Mouse (Mus musculus): ENCODE measurements around the gene Mrpl28. TPM values are rescaled to one million over a fixed set of nuclear protein-coding genes. Genes with fewer than 3 reads are reported as not detected.
"Not testable (repeated sequence)": the region's sequence is repeated elsewhere in the genome, so short reads cannot be mapped to it uniquely, and the experiment has no call there.

Mrpl28 gene
- total RNA-seq (2014; fragmentation: Nextera tagmentation) (61.7 and 90.4 TPM in 2 replicates), total RNA-seq (2017) (47.1 and 68.9 TPM in 2 replicates)

DNA sequence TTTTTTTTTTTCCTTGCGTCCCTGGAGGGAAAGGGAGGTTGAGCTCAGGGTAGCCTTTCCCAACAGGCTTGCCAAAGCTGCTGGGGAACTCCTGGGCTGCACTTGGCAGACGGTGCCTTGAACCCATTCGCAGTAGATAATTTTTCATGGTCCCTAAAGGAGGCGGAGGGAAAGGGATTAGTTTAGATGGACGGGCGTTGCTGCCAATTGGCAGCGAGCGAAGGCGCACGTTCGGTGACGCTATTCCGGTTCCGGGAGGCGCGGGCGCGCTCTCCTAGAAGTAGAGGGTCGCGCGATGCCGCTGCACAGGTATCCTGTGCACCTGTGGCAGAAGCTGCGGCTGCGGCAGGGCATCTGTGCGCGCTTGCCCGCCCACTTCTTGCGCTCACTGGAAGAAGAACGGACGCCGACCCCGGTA lies at the start of gene Mrpl28:
Gene Mrpl28 (plus strand): TSS at position 234 of the 418 bp plus-strand sequence.
- ATAC-seq (replicated peaks; ENCODE audit: poor library complexity, severe bottlenecking), result peak; percentile 86

DNA sequence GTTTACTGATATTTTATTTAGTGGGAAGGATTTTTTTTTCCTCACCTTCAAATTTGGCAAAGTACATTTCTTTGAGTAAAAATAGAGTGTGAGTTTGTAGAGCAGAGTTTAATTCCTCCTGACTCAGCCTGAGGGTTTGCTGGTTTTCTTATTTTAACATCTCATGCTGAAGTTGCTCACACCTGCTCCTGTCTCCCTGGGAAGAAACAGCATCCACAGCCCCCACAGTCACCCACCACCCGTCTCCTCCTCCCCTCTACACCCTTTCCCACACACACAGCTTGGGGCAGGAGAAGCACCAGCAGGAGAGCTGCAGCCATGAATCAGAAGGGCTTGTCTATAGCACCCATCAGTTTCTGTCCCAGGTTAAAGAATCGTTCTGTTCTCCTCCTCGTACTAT lies 48.1 kb upstream of the Mrpl28 start:
- ATAC-seq (replicated peaks; ENCODE audit: poor library complexity, severe bottlenecking), result no peak

DNA sequence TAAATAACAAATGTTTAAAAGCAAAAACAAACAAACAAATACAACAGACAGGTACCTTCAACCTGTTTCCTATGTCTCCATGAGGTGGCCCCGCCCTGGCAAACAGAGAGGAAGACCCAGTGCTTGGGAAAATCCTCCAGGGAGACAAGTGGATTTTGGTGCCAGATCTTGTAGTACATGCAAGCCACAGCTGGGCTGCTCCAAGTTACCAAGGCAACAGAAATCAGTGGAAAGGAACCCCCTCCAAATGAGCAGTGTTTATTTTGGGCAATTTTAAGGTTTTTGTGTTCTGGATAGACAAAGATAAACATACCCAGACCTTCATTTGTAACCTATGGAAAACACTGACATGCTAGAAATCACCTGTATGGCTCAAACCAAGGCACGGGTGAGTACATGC lies 44.4 kb upstream of the Mrpl28 start:
- ATAC-seq (replicated peaks; ENCODE audit: poor library complexity, severe bottlenecking), result no peak

DNA sequence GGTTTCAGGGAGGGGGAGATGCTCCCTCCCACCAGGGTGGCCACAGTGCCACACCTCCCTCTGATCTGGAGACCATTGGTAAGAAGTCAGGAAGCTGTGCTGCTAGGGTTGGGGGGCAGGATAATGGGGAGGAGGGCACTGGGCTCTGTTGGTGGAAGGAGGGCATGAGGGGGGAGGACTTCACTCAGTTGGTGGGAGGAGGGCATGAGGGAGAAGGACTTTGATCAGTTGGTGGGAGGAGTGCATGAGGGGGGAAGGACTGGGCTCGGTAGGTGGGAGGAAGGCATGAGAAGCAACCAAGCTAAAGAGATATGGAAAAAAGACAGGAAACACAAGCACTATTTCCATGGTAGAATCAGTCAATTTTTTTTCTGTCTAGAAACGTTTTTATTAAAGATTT lies 42.4 kb upstream of the Mrpl28 start:
- no peak for ATAC-seq (replicated peaks; ENCODE audit: poor library complexity, severe bottlenecking)

DNA sequence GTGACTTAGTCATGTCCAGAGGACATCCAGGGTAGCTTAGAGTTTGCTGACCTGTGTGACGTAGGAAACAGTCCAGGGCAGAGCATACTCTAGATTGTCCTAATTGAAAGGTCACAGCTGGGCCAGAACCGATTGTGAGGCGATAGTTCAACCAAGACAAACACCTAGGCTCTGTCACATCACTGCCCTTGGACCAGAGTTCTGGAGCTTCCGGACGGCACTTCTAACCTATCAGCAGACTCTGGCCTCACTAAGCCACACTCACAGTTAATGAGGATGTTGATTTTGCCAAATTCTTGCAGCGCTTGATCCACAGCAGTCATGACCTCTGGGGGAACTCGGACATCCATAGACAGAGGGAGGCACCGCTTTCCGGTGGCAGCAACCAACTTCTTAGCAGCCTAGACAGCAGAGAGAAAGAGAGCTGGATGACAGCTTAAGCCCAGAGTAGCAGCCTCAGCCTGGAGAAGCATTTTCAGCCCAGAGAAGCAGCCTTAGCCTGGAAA lies 36.2 kb upstream of the Mrpl28 start:
- ATAC-seq (replicated peaks; ENCODE audit: poor library complexity, severe bottlenecking), result no peak

DNA sequence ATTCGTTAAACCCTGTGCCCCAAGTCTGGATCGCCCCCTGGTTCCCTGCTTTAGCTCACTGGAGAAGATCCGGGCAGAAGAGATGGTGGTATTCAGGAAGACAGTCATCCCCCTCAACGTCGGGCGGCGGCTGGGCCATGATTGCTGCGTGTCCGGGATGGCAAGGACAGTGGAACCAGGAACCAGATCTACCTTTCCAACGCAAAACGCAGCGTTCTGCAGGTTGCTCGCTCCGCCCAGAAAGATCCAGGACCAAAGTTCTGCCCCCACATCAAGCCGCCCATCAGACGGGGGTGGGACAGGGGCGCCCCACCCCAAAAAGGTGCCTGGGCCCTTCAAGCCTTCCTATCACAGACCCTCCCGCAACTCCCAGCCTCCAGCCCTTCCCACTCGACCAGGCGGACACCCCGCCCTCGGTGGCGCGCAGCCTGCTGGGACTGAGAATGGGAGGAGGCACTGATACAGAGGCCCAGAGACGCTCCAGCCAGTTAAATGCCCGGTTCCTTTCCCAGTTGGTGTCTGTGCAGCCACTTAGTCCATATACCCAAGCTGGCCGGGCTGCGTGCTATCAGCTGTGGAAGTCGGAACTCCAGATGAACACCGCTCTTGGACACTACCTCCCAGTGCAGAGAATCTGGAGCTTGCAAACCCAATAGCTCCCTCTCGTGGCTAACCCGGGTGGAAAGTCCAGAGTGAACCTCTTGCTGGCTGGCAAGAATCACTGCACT lies 33.2 kb upstream of the Mrpl28 start, which contains the start of gene Decr2:
Gene Decr2 (minus strand): TSS at position 433 of the 728 bp plus-strand sequence.
- peak; percentile 88 for ATAC-seq (replicated peaks; ENCODE audit: poor library complexity, severe bottlenecking)

DNA sequence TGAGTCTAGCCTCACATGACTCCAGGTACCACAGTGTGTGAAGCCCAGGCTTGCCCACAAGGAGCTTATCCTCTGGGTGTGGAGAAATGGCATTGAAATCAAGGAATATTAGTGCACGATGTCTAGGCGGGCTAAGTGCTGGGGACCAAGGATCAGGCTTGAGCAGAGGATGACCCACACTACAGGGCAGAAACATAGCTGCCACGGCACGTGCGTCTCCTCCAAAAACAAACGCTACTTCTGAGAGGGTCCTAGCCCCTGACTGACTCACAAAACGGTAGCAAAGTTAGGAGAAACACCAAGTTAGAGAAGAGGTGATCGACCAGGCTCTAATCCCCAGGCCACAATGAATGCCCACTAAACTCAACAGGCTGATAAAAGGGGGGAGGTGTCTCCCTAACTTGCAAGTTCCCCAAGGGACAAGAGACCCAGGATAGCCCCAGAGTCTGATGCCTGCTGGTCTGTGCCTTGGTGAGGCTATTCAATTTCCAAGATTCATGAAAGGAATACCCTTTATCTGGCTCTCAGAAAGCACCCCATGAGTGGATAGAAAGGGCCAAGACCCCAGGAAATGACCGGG lies 28.7 kb upstream of the Mrpl28 start:
- ATAC-seq (replicated peaks; ENCODE audit: poor library complexity, severe bottlenecking), result no peak

DNA sequence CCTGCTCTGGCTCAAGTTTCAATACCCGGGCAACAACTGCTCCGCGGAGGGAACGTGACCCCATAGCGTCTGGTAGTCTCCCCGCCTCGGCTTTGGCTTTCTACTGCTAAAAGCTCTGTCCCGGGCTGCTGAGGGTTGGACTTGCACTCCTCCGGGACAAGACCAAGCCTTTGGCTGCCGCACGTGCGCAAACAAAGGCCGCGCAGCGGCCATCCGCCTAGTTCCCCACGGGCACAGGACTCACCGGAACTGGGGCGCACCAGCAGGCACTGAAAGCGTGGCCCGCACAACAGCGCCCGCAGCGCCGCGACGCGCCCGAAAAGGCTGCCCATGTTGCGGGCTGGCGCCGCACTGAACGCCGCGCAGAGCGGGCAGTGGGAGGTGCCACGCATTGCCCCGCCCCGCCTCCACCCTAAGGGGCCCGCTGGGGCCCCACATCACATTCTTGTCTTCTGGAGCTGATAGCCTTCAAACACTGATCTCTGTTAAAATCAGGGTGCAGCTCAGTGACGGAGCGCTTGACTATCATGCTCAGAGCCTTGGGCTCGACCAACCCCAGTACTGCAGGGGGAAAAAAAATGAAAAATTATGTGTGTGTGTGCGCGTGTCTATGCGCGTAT lies 28.1 kb upstream of the Mrpl28 start, which contains the start of gene Nme4:
Gene Nme4 (minus strand): TSS at position 482 of the 620 bp plus-strand sequence.
- ATAC-seq (replicated peaks; ENCODE audit: poor library complexity, severe bottlenecking), result peak; percentile 75

DNA sequence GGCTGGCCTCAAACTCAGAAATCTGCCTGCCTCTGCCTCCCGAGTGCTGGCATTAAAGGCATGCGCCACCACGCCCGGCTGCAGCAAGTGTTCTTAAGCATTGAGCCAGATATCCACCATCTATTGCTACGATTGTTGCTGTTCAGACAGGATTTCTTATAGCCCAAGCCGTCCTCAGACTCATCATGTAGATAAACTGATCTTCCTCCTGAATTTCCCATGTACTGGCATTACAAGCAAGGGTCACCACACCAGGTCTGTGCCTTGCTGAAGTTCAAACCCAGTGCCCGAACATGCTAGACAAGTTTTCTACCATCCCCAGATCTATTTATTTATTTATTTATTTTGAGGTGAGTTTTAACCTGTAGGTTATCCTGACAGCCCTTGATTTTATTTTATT lies 24.8 kb upstream of the Mrpl28 start:
- ATAC-seq (replicated peaks; ENCODE audit: poor library complexity, severe bottlenecking), result no peak

DNA sequence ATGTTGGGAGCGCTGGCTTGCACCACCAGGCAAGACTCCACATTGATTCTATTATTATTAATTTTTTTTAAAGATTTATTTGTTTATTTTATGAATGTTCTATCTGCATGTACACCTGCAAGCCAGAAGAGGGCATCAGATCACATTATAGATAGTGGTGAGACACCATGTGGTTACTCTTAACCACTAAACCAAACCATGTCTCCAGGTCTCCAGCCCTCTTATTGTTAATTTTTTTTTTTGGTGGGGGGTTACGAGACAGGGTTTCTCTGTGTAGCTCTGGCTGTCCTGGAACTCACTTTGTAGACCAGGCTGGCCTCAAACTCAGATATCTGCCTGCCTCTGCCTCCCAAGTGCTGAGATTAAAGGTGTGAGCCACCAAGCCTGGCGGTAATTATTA lies 24.0 kb upstream of the Mrpl28 start:
- ATAC-seq (replicated peaks; ENCODE audit: poor library complexity, severe bottlenecking), result not testable (repeated sequence)

DNA sequence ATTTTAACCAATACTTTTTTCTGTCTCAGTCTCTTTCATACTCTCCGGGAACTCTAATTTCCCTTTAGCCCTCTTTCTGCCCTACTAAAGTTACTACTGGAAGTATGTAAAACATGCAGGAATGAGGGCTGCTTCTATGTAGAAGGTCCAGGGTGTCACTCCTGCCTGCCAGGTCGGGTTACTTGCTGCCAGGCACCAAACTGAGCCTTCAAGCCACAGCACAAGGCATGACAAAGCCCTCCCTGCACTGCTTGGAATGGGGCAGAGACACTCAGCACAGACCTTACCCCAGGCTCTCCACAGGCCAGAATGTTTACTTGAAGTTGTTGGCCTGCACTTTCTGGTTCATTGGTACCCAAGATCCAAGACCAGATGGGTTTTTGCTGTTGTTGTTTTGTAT lies 23.1 kb upstream of the Mrpl28 start:
- no peak for ATAC-seq (replicated peaks; ENCODE audit: poor library complexity, severe bottlenecking)

DNA sequence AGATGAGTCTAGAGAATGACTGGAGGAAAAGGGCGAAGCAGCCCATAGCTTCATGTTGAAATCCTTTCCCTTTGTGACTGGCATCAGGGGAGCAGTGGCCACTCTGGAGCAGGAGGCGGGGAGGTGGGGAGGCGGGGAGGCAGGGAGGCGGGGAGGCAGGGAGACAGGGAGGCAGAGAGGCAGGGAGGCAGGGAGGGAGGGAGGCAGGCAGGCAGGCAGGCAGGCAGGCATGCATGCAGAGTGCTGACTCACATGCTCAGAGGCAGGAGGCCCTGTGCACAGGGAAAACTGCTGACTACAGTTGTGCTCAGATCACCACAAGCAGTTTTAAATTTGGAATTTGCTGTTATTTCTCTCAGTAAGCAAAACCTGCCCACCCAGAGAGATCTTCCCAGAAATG lies 21.8 kb upstream of the Mrpl28 start:
- no peak for ATAC-seq (replicated peaks; ENCODE audit: poor library complexity, severe bottlenecking)

DNA sequence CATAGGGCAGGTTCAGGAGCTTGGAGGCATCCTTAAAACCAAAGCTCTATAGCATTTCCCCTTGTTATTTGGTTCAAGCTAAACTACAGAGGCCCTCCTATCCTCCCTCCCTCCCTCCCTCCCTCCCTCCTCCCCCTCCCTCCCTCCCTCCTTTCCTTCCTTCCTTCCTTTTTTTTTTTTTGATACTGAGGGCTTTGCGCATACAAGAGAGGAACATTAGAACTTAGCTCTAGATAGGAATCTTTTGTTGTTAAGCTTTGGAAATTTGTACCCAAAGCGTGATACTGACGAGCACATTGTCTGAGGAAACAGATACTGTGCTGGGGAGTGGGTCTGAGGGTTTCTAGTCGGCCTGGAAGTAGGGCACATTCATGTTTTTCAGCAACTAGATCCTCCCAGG lies 17.7 kb upstream of the Mrpl28 start:
- ATAC-seq (replicated peaks; ENCODE audit: poor library complexity, severe bottlenecking), result no peak

DNA sequence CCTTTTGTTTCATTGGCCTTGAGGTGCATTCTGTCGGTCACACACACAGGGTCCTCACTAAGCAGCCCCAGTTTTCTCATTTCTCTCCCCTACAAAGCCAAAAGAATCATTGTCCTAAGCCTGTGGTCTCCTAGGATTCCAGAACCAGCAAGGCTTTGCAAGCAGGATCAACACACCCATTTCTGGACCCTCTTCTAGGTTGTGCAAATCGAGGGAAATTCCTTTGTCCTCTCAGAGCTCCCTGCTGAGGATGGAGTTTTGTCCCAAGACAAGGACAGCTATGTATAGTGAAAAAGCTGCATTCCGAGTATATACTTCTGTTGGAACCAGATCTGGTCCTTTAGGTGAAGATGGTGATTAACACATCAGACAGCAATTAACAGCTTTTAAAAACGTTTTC lies 13.1 kb upstream of the Mrpl28 start:
- no peak for ATAC-seq (replicated peaks; ENCODE audit: poor library complexity, severe bottlenecking)

DNA sequence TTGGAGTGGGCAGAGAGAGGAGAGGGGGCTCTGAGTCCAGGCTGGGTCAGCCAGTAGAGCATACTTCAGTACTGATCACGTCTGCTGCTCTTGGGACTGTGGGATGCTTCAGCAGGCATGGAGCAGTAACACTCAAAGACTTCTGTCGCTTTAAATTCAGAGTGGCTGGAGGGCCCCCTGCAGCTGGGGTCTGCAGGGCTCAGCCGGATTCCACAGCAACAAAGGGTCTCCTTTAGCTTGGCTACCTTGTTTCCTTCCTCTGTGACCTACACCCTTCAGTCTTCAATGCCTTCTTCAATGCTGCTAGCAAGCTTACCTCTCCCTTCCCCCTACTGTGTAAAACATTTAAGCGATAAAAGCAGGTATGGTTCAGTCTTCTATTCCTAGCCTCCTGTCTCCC lies 12.3 kb upstream of the Mrpl28 start:
- no peak for ATAC-seq (replicated peaks; ENCODE audit: poor library complexity, severe bottlenecking)

DNA sequence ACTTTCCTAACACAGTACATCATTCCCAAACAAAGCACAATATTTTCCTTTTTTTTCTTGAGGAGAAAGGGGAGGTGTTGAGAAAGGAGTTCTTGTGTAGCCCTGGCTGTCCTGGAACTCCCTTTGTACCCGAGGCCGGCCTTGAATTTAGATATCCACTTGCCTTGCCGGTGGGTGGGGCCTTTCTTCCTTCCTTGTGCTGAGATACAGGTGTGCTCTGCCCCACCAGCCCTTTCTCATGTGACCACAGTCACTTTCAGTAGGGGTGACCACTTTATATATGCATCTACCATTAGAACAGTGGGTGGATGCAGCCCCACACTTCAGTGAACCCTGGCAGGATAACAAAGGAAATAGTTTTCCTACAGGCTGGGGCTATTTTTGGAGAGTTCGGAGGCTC lies 11.6 kb upstream of the Mrpl28 start:
- ATAC-seq (replicated peaks; ENCODE audit: poor library complexity, severe bottlenecking), result no peak

DNA sequence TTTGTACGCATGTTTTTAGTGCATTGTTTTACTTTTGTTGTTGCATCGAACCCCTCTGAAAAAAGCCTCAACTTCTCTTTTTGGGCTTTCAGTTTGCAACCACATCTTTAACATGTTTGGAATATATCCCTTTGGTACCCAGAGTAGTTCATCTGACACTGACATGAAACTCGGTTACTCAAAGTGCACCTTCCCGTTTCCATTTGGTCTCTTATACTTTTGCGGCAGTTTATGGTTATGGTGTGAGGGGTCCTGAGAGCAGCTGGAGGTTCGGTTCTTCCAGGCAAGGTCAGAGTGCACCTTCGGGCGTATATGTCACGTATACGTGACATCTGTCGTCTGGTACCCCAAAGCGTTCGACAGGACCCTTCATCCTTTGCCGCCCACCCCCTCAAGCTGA lies 10.5 kb upstream of the Mrpl28 start:
- ATAC-seq (replicated peaks; ENCODE audit: poor library complexity, severe bottlenecking), result peak; percentile 51

DNA sequence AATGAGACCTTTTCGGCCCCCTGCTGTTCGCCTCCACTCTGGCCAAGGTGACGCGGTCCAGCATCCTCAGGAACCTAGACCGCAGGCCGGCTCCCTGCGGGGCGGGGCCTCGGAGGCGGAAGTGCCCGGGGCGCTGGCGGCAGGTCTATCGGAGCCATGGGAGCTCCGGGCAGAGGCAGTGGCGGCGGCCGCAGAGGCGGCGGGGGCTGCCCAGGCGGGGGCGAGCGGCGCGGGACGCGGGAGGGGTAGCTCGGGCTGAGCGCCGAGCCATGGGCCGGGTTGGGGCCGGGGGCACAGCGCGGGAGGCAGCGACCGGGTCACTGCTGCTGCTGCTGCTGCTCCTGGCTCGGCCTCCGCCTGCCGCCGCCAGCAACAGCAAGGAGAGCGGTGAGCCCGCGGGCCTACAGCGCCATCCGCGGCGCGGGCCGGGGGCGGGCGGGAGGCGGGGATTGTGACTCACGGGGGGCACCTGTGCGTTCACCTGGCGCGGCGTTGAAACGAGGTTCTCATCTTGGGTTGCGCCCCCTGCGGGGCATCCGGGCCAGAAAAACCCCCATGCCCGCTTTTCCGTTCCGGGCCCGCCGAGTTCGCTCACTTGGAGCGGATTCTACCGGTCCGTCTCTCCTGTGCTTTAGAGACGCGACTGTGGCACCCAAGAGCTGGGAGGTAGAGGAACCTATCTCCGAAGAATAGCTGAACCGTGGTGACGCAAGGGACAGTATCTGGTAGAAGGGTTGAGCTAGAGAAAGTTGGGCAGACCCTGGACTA lies 9.9 kb upstream of the Mrpl28 start, which contains the start of gene Tmem8:
Gene Tmem8 (plus strand): TSS at position 119 of the 768 bp plus-strand sequence.
- peak; percentile 92 for ATAC-seq (replicated peaks; ENCODE audit: poor library complexity, severe bottlenecking)

DNA sequence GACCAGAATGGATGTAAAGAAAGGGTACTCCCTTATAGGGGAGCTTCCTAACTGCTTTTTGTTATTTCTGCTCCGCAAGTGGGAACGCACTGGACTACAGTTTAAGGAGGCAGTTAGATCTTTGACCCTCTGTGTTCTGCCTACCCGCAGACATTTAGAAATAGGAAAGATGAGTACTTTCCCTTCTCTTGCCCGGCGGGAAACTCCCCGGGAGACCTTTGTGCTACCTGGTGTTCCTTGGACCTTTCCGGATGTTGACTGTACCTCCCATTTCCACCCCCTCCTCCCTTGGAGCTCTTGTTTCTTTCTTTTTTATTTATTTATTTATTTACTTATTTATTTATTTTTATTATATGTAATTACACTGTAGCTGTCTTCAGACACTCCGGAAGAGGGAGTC lies 9.2 kb upstream of the Mrpl28 start:
- ATAC-seq (replicated peaks; ENCODE audit: poor library complexity, severe bottlenecking), result no peak

DNA sequence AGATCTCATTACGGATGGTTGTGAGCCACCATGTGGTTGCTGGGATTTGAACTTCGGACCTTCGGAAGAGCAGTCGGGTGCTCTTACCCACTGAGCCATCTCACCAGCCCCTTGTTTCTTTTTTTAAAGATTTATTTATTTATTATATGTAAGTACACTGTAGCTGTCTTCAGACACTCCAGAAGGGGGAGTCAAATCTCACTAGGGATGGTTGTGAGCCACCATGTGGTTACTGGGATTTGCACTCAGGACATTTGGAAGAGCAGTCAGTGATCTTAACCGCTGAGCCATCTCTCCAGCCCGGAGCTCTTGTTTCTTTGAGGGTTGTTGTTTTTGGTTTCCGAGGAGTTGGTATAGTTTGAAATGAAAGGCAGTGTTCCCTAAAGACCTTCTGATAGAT lies 8.8 kb upstream of the Mrpl28 start:
- not testable (repeated sequence) for ATAC-seq (replicated peaks; ENCODE audit: poor library complexity, severe bottlenecking)

Measured in granulocyte monocyte progenitor cell, adult 5-6 weeks (primary cell).